Mouse (Mus musculus) erythroblast, embryonic 14.5 days (primary cell): ENCODE data around the gene Tmem30a.

Experiments
- GATA1 ChIP-seq: IDR thresholded peaks from 2 replicates; pipeline ENCODE4 v1.6.1; 2012; ENCODE audit warnings: low read length, inconsistent platforms, mixed read lengths
- TAL1 ChIP-seq: IDR thresholded peaks from 3 replicates; pipeline ENCODE4 v1.6.1; 2012; ENCODE audit warnings: low read length, inconsistent platforms, mixed read lengths

DNA sequence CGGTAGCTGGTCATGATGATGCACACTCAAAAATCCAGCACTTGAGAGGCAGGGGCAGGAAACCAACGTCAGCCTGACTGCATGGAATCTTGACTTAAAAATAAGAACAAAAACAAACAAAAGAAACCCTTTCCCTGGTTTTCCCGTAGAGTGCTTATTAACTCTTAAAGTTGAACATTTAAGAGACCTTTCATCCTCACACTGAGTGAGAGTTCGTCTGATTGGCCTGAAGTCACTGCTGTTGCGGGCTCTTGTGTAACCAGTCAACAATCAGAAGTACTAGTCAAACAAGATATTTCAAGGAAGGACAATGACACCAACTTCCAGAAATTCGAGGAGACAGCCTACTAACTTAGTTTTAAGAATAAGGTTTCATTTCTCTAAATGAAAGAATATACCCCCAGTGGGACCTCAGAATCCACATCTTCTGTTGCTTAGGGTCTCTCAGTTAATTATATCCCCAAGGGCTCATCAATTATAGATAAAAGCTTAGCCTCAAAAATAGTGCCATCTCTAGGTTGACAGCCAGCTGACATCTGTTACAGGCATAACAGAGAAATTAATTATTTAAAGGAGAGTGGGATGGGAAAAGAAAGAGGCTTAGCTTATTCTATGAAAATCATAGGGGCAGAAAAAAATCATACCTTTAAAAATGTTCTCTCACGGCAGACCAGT, 3.3 kb upstream of the Tmem30a start:
- TF ChIP-seq GATA1, result no peak
- no peak for TF ChIP-seq TAL1
